Mouse (Mus musculus): ENCODE results near the gene Olfr91.

The Olfr91 gene

GRCm38 (mm10) chr17:37063063-37063462, 35.0 kb downstream of the Olfr91 start:
- in situ Hi-C loops (cut with MboI; ENCODE audit: low sequenced_read_pairs) = no loop called here

DNA sequence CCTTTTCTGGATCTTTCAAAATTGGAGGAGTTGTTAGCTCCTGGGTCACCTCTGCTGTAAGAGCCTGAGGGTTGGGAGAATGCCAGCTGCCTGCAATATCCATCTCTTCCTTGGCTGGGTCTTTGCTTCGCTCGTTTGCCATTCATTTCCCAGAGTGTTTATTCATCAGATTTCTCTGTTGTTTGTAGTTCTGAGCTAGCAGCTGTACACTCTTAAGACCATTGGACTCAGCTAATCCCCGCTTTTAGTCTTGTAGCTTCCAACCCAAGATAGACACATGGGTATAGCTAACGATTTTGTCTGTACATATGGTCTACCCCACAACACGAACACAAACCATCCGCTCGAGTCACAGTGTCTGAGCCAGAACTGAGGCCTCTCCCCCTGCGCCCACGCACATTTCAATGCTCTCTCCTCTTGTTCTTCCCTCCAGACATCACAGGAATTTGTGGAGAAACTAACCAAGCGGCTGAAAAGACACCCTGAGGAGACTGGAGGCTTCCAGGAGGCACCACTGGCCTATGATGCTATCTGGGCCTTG, 35.9 kb downstream of the Olfr91 start:
- in situ Hi-C loops (cut with MboI; ENCODE audit: low sequenced_read_pairs) = no loop called here

DNA sequence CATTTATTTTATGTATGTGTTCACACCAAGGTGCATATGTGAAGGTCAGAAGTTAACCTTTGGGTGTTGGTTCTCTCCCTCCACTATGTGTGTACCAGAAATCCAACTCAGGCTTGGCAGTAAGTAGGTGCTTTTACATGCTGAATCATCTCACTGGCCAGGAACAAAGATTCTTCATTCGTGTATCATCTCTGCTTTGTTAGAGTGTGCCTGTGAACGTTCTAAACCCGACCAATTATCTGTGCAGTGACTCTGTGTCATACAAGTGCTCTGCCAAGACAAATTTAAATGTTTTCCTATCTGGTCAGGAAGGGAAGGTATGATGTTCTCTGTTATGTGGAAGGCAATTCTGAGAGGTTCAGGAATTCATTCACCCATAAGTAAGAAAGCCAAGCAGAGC, 36.6 kb downstream of the Olfr91 start:
- in situ Hi-C loops (cut with MboI; ENCODE audit: low sequenced_read_pairs) = no loop called here

DNA sequence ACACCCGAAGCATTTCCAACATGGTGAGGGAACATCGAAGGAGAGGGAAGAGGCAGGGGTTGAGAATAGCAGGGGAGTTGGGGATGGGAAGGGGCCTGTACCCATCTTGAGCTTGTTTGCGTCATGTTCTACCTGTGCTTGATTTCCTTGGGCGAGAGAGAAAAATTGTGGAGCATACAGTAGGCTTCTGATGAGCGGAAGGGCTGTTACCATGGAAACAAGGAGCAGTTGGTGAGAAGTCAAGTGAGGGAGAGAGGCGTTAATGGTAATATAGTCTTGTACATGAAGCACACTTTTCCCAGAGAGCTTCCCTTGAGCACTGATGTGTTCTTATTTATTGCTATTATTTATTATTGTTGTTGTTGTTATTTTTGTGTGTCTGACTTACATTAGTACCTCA, 41.1 kb downstream of the Olfr91 start:
- in situ Hi-C loops (cut with MboI; ENCODE audit: low sequenced_read_pairs) = no loop called here

GRCm38 (mm10) chr17:37051745-37052144, 46.3 kb downstream of the Olfr91 start:
- in situ Hi-C loops (cut with MboI; ENCODE audit: low sequenced_read_pairs) = no loop called here

GRCm38 (mm10) chr17:37050876-37051275, 47.2 kb downstream of the Olfr91 start:
- in situ Hi-C loops (cut with MboI; ENCODE audit: low sequenced_read_pairs) = no loop called here

DNA sequence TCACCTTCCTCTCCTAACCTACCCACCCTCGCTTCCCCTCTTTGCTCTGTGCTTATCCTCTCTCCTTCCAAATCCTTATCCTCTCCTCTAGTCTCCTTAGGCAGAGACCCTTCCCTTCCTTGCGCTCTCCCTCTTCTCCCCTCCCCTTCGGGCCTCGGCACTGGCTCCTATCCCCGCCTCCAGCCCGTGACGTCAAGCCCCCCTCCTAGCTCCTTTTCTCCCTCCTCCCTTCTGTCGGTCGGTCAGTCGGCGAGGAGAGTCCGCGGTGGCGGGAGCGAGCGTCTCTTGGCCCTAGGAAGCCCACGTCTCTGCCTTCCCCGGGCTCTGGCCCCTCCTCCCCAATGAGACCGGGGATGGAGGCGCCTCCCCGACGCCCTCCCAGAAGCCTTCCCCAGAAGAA, 47.7 kb downstream of the Olfr91 start:
- in situ Hi-C loops (cut with MboI; ENCODE audit: low sequenced_read_pairs) = no loop called here

- in situ Hi-C loops (cut with MboI; ENCODE audit: low sequenced_read_pairs) = no loop called here
These were observed 48.3 kb downstream of the Olfr91 start for GRCm38 (mm10) chr17:37049570-37050310.

DNA sequence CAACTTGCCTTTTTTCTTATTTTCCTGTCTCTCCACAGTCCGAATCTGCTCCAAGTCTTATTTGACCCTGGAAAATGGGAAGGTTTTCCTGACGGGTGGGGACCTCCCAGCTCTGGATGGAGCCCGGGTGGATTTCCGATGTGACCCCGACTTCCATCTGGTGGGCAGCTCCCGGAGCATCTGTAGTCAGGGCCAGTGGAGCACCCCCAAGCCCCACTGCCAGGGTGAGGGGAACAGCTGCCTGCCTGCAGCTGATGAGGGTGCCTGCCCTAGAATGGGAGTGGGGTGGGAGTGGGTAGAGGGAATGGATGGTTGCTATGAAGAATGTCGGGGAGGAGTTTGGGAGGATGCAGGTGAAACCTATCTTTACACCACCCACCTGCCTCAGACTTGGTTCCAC, 49.7 kb downstream of the Olfr91 start:
- in situ Hi-C loops (cut with MboI; ENCODE audit: low sequenced_read_pairs) = no loop called here

- in situ Hi-C loops (cut with MboI; ENCODE audit: low sequenced_read_pairs) = no loop called here
These were observed 50.1 kb downstream of the Olfr91 start for GRCm38 (mm10) chr17:37047981-37048380.

- in situ Hi-C loops (cut with MboI; ENCODE audit: low sequenced_read_pairs) = no loop called here
These were observed 50.6 kb downstream of the Olfr91 start for GRCm38 (mm10) chr17:37047332-37047976.

DNA sequence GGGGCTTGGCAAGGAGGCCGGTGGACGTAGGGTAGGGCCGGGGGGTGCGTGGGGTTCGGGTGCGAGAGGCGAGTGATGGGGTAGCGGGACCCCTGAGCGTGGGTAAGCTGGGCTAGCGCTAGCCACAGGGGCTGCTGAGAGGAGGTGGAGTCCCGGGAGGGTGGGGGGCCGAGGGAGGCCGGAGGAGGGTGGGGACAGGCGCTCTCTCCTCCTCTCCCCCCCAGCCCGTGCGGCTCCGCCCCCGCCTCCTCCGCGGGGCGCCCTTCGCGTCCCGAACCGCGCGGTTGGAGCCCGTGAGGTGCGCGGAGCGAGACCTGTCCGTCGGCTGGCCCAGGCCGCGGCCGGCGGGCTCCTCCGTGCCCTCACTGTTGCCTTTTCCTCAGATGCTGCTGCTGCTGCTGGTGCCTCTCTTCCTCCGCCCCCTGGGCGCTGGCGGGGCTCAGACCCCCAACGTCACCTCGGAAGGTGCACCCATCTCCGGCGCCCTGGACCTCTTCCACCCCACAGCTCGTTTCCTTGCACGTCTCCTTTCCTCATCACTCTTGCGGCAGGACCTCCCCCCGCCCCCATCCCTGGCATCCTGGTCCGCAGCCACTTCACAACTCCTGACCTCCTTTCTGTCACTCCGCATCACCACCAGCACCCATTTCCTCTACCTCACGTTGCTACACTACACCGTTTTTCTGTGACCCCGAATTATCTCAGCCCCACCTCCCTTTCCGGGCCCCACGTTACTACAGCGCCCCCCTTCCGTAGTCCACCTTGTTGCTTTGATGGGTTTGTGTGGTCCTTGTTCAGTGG, 51.6 kb downstream of the Olfr91 start:
- in situ Hi-C loops (cut with MboI; ENCODE audit: low sequenced_read_pairs) = no loop called here

DNA sequence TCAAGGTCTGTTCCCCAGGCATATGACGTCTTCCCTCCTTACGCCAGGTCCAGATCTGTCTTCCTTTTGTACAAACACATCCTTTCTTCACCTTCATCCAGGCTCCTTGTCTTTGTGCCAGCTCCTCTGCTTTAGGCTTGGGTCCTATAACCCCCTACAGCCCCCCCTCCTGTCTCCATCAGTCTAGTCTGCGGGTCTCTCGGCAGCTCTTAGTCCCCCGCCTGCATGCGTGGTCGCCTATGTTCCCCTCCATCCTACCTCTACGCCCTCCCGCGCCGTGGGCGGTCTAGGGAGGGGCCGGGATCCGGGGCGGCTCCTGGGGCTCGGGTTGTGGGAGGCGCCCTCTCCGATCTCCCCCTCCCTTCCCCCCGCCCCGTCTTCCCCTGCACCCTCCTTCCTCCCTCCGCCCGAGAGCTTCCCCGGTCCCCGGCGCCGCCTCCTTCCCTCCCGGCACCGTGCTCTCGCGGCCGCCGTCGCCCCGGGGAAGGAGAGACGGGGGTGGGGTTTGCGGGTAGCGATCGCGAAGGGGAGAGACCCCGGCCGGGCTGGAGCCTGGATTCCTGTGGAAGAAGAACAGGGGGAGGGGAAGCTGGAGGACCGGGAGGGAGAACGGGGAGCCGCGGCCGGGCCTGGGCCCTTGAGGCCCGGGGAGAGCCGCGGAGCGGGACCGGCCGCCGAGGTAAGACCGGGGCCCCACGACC, 52.3 kb downstream of the Olfr91 start, which contains the start of gene Gabbr1:
Gene Gabbr1, plus strand, starts transcription at position 356 of the 701 bp plus-strand sequence.
- in situ Hi-C loops (cut with MboI; ENCODE audit: low sequenced_read_pairs) = no loop called here

DNA sequence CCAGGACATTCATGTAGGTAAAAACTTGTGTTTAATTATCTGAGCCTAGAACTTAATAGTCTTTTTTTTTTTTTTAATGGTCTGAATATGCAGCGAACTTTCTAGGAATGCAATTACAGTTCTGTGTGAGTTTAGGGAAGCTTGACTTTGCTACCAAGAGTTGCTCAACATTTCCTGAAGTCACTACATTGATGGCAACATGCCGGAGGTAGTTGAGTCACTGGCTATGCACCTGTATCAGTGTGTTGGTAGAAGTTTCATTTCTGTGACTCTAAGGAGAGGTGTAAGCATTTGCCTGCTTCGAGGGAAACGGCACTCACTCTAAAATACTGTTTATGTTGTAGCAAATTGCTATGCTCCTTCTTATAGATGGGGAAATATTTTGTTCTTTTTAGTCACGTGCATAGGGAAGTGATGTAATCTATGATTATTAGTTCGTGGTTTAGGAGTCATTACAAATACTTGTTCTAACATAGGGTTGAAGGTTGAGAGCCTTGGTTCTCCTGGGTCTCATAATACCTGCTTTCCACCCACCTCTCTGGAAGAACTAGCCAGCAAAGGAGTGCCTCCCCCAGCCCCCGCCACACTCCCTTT, 53.3 kb downstream of the Olfr91 start:
- in situ Hi-C loops (cut with MboI; ENCODE audit: low sequenced_read_pairs) = no loop called here
